Mouse (Mus musculus) heart, embryonic 11.5 days (tissue): Measurements from ENCODE around the gene Fdps. TPM values are rescaled to one million over a fixed set of nuclear protein-coding genes. Genes with fewer than 3 reads are reported as not detected.

Experiments
- ATAC-seq: fragments of 200-750 bp; cut with Nextera tagmentation; replicated peaks from 2 replicates; pipeline ENCODE4 v1.8.0; 2017; ENCODE audit warnings: moderate library complexity; ENCODE audit not compliant: insufficient number of reproducible peaks, low FRiP score, low TSS enrichment
- H3K27ac ChIP-seq: fragments of 300-500 bp; sonication (generic); 2 replicates; pipeline ENCODE4 v1.5.1; 2014; ENCODE audit warnings: mild to moderate bottlenecking, low read depth, low read length
- H3K27me3 ChIP-seq: fragments of 300-500 bp; sonication (generic); 2 replicates; pipeline ENCODE4 v1.6.1; 2014; ENCODE audit warnings: mild to moderate bottlenecking, low read length, mixed read lengths; ENCODE audit not compliant: control insufficient read depth, insufficient read depth
- H3K36me3 ChIP-seq: fragments of 300-500 bp; sonication (generic); 2 replicates; pipeline ENCODE4 v1.6.1; 2014; ENCODE audit warnings: mild to moderate bottlenecking, low read length, moderate library complexity, mixed read lengths; ENCODE audit not compliant: control insufficient read depth, insufficient read depth
- H3K4me1 ChIP-seq: fragments of 300-500 bp; sonication (generic); 2 replicates; pipeline ENCODE4 v1.6.1; 2014; ENCODE audit warnings: low read length; ENCODE audit not compliant: control insufficient read depth, insufficient read depth
- H3K4me2 ChIP-seq: fragments of 300-500 bp; sonication (generic); 2 replicates; pipeline ENCODE4 v1.6.1; 2014; ENCODE audit warnings: mild to moderate bottlenecking, moderate library complexity
- H3K4me3 ChIP-seq: fragments of 300-500 bp; sonication (generic); 2 replicates; pipeline ENCODE4 v1.5.1; 2014; ENCODE audit warnings: low read depth, low read length
- H3K9ac ChIP-seq: fragments of 300-500 bp; sonication (generic); 2 replicates; pipeline ENCODE4 v1.6.1; 2014; ENCODE audit warnings: mild to moderate bottlenecking, low read depth, low read length, moderate library complexity
- H3K9me3 ChIP-seq: fragments of 300-500 bp; sonication (generic); replicated peaks from 2 replicates; pipeline ENCODE4 v1.6.1; 2016; ENCODE audit warnings: low read length; ENCODE audit not compliant: control insufficient read depth
- WGBS: fragments of 180-500 bp; shearing (Covaris S2); extraction: QIAGEN DNeasy Blood & Tissue Kit; methylation state at CpG from one replicate; pipeline ENCODE4 v1.1.7; 2014; ENCODE audit not compliant: insufficient replicate concordance; 5-methylcytosine and 5-hydroxymethylcytosine counted together
- polyA plus RNA-seq: library from polyadenylated mRNA; unstranded; fragments of >200 nt; fragmentation: Nextera tagmentation; extraction: Ambion mirVana; gene quantifications from 2 replicates; pipeline ENCODE4 v1.2.1, GENCODE M21; 2014

Fdps gene
- polyA plus RNA-seq, 1 experiment from 2014 or later: 165 TPM

- no peak overlapping the region for H3K9ac ChIP-seq
- WGBS: 85% methylated on average over 4 of the region's 4 CpGs
- H3K27me3 ChIP-seq: no peaks in the 10 kb centered on the region
Observed at GRCm38 (mm10) chr3:89113058-89113457, 11.3 kb upstream of the Fdps start.

DNA sequence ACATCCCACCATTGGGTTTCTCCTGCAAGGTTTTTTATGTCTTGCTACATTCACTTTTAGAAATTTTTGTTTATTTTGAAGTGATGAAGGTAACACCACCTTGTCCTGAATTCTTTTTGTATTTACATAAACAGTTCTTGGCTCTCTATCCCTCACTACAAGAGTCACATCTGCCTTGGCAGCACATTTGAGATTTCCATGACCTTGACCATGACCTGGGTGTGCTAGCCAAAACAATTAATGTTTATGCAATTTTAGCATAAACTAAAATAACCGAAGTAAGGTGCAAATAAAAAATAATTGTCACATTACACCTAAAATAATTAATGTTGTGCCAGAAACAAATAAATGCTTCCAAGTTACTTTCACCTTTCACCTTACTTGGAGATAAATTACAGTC, 6.4 kb upstream of the Fdps start:
- Histone ChIP-seq H3K36me3 (no peaks in the 10 kb centered on the region), H3K4me2 (no peak overlapping the region), H3K9me3 (no peaks in the 10 kb centered on the region), H3K9ac (no peak overlapping the region), H3K27me3 (no peaks in the 10 kb centered on the region), H3K4me3 (no peak overlapping the region), H3K27ac (no peak overlapping the region), H3K4me1 (no peaks in the 10 kb centered on the region)
- ATAC-seq: no peak
- 52% methylated on average over 1 of the region's 1 CpGs for WGBS

More at GRCm38 (mm10) chr3:89113058-89113457, 11.3 kb upstream of the Fdps start:
- no peaks in the 10 kb centered on the region for H3K36me3 ChIP-seq
- no peak overlapping the region for H3K4me2 ChIP-seq
- no peaks in the 10 kb centered on the region for H3K4me1 ChIP-seq
- no peaks in the 10 kb centered on the region for H3K9me3 ChIP-seq
- no peak for ATAC-seq
- no peak overlapping the region for H3K27ac ChIP-seq
- no peak overlapping the region for H3K4me3 ChIP-seq

DNA sequence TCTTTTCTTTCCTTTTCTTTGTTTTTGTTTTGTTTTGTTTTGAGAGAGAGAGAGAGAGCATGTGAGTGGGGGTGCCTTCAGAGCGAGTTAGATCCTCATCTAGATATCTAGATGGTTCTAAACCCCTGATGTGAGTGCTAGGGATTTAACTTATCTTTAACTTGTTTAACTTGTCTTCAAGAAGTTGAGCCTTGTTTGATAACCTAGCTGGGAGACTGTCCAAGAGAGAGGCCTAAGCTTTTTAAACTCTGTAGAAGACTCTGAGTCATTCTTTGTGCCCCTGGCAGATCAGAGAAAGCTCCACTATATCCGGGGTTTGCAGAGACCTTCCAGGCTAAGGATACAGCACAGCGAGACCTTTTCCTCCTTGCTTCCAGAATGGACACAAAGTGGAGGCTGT, 5.8 kb upstream of the Fdps start:
- Histone ChIP-seq H3K4me2 (no peak overlapping the region), H3K27me3 (no peaks in the 10 kb centered on the region), H3K36me3 (no peaks in the 10 kb centered on the region), H3K27ac (no peak overlapping the region), H3K9ac (no peak overlapping the region), H3K9me3 (no peaks in the 10 kb centered on the region), H3K4me1 (no peaks in the 10 kb centered on the region), H3K4me3 (no peak overlapping the region)
- 44% methylated on average over 3 of the region's 3 CpGs for WGBS
- no peak for ATAC-seq

DNA sequence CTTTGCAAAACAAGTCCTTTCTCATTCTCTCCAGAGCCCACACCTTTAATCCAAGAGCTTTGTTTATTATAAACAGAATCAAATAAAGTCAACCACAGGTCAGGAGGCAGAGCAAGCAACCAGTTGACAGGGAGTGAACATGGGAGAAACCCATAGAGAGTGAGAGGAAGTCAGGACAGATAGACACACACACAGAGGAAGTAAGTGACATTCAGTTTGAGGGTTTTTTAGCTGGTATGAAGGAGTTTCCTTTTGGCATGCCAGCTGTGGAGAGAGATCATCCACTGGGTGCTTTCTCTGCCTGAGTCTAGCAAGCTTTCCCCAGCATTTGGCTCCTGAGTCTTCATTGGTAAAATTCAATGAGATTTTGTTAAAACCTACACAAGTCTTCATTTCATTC, 5.1 kb upstream of the Fdps start:
- H3K36me3 ChIP-seq: no peaks in the 10 kb centered on the region
- H3K27me3 ChIP-seq: no peaks in the 10 kb centered on the region
- H3K4me1 ChIP-seq: no peaks in the 10 kb centered on the region
- ATAC-seq: no peak
- H3K9ac ChIP-seq: no peak overlapping the region
- H3K4me3 ChIP-seq: no peak overlapping the region
- no peak overlapping the region for H3K27ac ChIP-seq
- H3K4me2 ChIP-seq: no peak overlapping the region
- no peaks in the 10 kb centered on the region for H3K9me3 ChIP-seq

DNA sequence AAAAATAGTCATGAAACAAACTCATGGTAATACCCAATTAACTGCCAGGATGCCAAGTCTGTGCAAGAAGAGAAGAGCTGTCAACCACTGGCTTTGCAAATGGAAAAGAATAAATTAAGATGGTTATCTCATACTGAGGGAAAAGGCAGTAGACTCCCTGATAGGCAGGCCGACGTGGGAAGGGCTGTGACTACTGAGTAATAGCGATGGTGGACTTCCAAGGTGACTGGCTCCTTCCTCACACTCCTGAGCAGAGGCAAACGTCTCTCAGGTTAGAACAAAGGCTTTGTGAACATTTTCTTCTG, 1.5 kb upstream of the Fdps start:
- no peak overlapping the region for H3K4me3 ChIP-seq
- WGBS: 69% methylated on average over 4 of the region's 4 CpGs
- H3K9me3 ChIP-seq: no peaks in the 10 kb centered on the region
- no peak for ATAC-seq
- no peaks in the 10 kb centered on the region for H3K27me3 ChIP-seq
- H3K4me1 ChIP-seq: peaks cover 8% of the 10 kb centered on the region
- no peak overlapping the region for H3K4me2 ChIP-seq
- no peak overlapping the region for H3K9ac ChIP-seq
- no peak overlapping the region for H3K27ac ChIP-seq
- H3K36me3 ChIP-seq: peaks cover 5% of the 10 kb centered on the region

DNA sequence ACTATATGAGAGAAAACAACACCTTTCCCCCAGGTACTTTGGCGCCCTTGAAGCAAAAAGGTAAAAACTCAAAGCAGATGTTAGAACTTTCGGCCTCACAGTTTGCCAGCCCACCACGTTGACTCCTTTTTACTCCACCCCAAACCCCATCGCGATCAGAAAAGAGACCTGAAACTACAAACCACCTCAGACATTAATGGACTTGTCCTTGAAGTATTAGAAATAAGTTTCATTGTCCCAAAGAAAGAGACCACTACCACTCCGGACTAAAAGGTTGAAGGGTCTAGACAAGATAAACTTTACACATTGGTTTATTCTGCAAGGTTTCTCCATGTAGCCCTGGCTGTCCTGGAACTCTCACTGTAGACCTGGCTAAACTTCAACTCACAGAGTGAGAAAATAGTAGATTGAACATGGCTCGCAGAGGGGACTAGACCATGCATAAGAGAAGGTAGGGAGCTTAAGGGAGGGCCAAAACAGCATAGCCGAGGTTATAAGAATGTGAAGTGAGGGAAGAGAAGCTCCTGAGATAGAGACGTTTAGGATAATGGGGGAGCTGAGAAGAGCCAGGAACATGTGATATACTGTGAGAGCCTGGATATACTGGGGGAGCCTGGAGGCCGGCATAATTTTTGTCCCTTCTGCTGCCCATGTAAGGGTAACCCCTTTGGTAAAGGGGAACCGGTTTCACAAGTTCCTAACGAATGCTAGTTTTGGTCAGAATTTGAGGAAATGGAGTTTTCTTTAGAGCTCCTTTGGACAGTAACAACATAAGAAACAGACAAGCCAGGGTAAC, 934 bp upstream of the Fdps start:
- WGBS: 57% methylated on average over 12 of the region's 12 CpGs
- no peak overlapping the region for H3K27ac ChIP-seq

DNA sequence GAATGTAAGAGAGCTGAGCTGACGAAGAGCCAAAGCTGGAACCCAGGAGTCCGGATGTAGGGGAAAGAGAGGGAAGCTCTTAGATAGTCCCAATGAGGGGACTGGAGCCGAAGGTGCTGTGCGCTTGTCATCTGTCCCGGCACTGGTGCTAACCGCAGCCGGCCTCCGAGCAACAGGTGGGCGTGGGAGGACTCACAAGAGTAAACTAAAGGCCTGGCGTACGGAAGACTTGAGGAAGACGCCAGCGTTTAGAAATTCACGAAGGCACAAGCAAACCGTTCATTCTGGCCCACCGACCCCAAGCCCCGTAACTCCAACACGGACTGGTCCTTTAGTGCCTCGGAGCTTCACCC, 324 bp downstream of the Fdps start:
- H3K27ac ChIP-seq: no peak overlapping the region
- ATAC-seq: no peak
- no peaks in the 10 kb centered on the region for H3K27me3 ChIP-seq
- peak overlapping the region; percentile 74 for H3K4me2 ChIP-seq
- H3K9ac ChIP-seq: peak overlapping the region; percentile 75
- H3K36me3 ChIP-seq: peaks cover 11% of the 10 kb centered on the region
- under 1% methylated on average over 19 of the region's 19 CpGs for WGBS
- peaks cover 8% of the 10 kb centered on the region for H3K4me1 ChIP-seq
- H3K9me3 ChIP-seq: no peaks in the 10 kb centered on the region
- H3K4me3 ChIP-seq: peak overlapping the region; percentile 78

More for the DNA sequence above, 934 bp upstream of the Fdps start:
- Histone ChIP-seq H3K4me1 (peaks cover 8% of the 10 kb centered on the region), H3K9me3 (no peaks in the 10 kb centered on the region), H3K4me2 (peak overlapping the region; percentile 62), H3K9ac (no peak overlapping the region), H3K27me3 (no peaks in the 10 kb centered on the region), H3K36me3 (peaks cover 7% of the 10 kb centered on the region), H3K4me3 (peak overlapping the region; percentile 78; the same call in 1 of the 2 replicates)
- no peak for ATAC-seq

- Histone ChIP-seq H3K4me2 (peak within 1 kb of the TSS; percentile 74), H3K9me3 (no peaks in the 10 kb centered on the region), H3K27me3 (no peaks in the 10 kb centered on the region), H3K4me1 (peaks cover 8% of the 10 kb centered on the region), H3K9ac (peak within 1 kb of the TSS; percentile 75), H3K4me3 (peak within 1 kb of the TSS; percentile 78), H3K36me3 (peaks cover 13% of the 10 kb centered on the region), H3K27ac (no peak within 1 kb of the TSS)
- WGBS: 48% methylated on average over 7 of the region's 7 CpGs
- no peak for ATAC-seq
Observed at GRCm38 (mm10) chr3:89100811-89101210, 948 bp downstream of the Fdps start, which contains the start of gene Gm43738. Gene Gm43738, minus strand, starts transcription at chr3:89101099.

GRCm38 (mm10) chr3:89094021-89094420, 7.7 kb downstream of the Fdps start:
- Histone ChIP-seq H3K4me2 (no peak overlapping the region), H3K36me3 (peaks cover 22% of the 10 kb centered on the region), H3K9me3 (no peaks in the 10 kb centered on the region), H3K4me1 (peaks cover 14% of the 10 kb centered on the region), H3K4me3 (no peak overlapping the region), H3K27ac (no peak overlapping the region), H3K9ac (no peak overlapping the region), H3K27me3 (peaks cover 13% of the 10 kb centered on the region)
- no peak for ATAC-seq
- WGBS: 81% methylated on average over 10 of the region's 10 CpGs
